Mouse (Mus musculus): ENCODE measurements around the gene Slc4a10. TPM values are rescaled to one million over a fixed set of nuclear protein-coding genes. Genes with fewer than 3 reads are reported as not detected.

The Slc4a10 gene
- polyA plus RNA-seq, 1 experiment from 2014 or later: 0.94 TPM

DNA sequence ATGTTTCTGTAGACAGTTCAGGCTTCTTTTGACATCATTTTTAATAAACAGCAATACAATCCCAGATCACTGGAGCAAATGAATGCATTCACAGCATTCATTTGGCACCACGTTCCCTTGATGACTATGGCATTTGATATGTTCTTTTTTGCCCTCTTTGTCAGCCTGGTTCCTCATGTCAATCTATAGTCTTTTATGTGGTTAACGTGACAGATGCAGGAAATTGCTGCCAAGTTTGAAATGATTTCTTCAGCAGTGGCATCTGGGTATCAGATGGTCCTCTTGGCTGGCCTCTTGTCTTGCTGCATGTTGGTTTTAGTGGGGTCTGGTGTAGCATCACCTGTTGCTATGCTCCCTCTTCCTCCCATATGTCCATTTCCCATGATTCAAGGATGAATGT is 247.6 kb downstream of the Slc4a10 start:
- WGBS: 68% methylated on average over 2 of the region's 2 CpGs
- ATAC-seq: no peak
- H3K9ac ChIP-seq (ENCODE audit: low read depth, low read length): no peak overlapping the region
- H3K4me3 ChIP-seq (ENCODE audit: low read length): no peak overlapping the region
- no peaks in the 10 kb centered on the region for H3K27me3 ChIP-seq (replicated peaks; ENCODE audit: control insufficient read depth, insufficient read depth, low read length)
- H3K27ac ChIP-seq (ENCODE audit: low read length): no peak overlapping the region
- H3K9me3 ChIP-seq (ENCODE audit: control insufficient read depth, low read length): no peaks in the 10 kb centered on the region
- H3K4me2 ChIP-seq (ENCODE audit: low read depth, low read length): no peak overlapping the region
- no peaks in the 10 kb centered on the region for H3K36me3 ChIP-seq (ENCODE audit: control insufficient read depth, insufficient read depth, low read length)
- H3K4me1 ChIP-seq (ENCODE audit: control insufficient read depth, insufficient read depth, low read length): no peaks in the 10 kb centered on the region

DNA sequence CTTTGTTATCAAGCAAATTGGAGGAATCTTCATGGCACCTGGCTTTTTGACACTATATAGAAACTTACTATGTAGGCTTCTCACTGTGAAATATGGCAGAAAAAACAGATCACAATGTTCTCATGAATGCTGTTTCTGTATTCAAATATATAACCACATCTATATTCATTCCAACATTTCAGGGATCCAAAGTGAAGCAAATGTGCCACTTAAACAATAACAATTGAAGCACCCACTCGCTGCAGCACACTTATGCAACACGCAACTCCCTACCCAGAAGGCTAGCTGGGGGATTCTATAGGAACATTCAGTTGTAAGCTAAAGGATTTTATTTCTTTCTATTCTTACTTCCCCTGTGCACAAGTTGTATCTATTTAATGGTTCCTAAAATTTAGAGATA is 255.5 kb downstream of the Slc4a10 start:
- 94% methylated on average over 2 of the region's 2 CpGs for WGBS
- no peak for ATAC-seq
- Histone ChIP-seq H3K36me3 (ENCODE audit: control insufficient read depth, insufficient read depth, low read length) (no peaks in the 10 kb centered on the region), H3K9ac (ENCODE audit: low read depth, low read length) (no peak overlapping the region), H3K4me2 (ENCODE audit: low read depth, low read length) (no peak overlapping the region), H3K4me1 (ENCODE audit: control insufficient read depth, insufficient read depth, low read length) (no peaks in the 10 kb centered on the region), H3K9me3 (ENCODE audit: control insufficient read depth, low read length) (no peaks in the 10 kb centered on the region), H3K4me3 (ENCODE audit: low read length) (no peak overlapping the region), H3K27me3 (replicated peaks; ENCODE audit: control insufficient read depth, insufficient read depth, low read length) (no peaks in the 10 kb centered on the region), H3K27ac (ENCODE audit: low read length) (no peak overlapping the region)

DNA sequence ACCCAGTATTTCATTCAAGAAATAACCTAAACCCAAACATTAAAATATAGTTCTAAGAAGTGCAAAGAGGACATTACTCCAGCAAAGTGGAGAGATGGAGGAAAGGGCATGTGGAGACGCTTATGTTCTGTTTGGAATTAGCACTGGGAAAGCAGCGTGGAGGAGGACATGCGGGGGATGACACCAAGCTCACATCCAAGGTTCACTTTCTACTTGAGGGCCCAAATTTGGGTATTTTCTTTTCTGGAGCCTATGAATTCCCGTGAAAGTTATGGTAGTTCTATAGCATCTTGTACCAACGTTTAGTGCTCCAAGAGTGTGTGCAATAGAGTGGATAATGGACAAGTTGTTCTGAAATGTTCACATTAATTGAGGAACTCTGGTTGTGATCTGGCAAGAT is 260.7 kb downstream of the Slc4a10 start:
- Histone ChIP-seq H3K9ac (ENCODE audit: low read depth, low read length) (no peak overlapping the region), H3K4me2 (ENCODE audit: low read depth, low read length) (no peak overlapping the region), H3K27me3 (replicated peaks; ENCODE audit: control insufficient read depth, insufficient read depth, low read length) (no peaks in the 10 kb centered on the region), H3K9me3 (ENCODE audit: control insufficient read depth, low read length) (no peaks in the 10 kb centered on the region), H3K27ac (ENCODE audit: low read length) (no peak overlapping the region), H3K4me1 (ENCODE audit: control insufficient read depth, insufficient read depth, low read length) (no peaks in the 10 kb centered on the region), H3K4me3 (ENCODE audit: low read length) (no peak overlapping the region), H3K36me3 (ENCODE audit: control insufficient read depth, insufficient read depth, low read length) (no peaks in the 10 kb centered on the region)
- 88% methylated on average over 5 of the region's 5 CpGs for WGBS
- no peak for ATAC-seq

DNA sequence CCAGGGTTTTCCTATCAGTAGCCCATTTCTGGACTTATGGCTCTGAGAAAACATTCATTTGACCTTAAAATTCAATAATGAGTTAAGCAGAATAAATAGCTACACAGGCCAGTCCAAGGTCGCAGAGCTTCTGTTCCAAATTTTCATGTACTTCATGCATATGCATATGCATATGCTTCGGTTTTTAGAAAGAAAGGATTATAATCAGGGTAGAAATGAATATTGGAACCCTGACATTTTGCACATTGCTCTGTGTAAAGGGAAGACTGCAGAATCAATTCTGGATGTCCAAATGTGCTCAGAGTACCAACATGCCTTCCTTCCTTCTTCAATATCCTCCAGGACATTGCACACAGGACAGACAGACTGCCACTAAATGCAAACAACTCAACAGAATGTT is 261.2 kb downstream of the Slc4a10 start:
- Histone ChIP-seq H3K27me3 (replicated peaks; ENCODE audit: control insufficient read depth, insufficient read depth, low read length) (no peaks in the 10 kb centered on the region), H3K27ac (ENCODE audit: low read length) (no peak overlapping the region), H3K4me3 (ENCODE audit: low read length) (no peak overlapping the region), H3K36me3 (ENCODE audit: control insufficient read depth, insufficient read depth, low read length) (no peaks in the 10 kb centered on the region), H3K9me3 (ENCODE audit: control insufficient read depth, low read length) (no peaks in the 10 kb centered on the region), H3K4me1 (ENCODE audit: control insufficient read depth, insufficient read depth, low read length) (no peaks in the 10 kb centered on the region), H3K9ac (ENCODE audit: low read depth, low read length) (no peak overlapping the region), H3K4me2 (ENCODE audit: low read depth, low read length) (no peak overlapping the region)
- 83% methylated on average over 2 of the region's 2 CpGs for WGBS
- ATAC-seq: no peak

DNA sequence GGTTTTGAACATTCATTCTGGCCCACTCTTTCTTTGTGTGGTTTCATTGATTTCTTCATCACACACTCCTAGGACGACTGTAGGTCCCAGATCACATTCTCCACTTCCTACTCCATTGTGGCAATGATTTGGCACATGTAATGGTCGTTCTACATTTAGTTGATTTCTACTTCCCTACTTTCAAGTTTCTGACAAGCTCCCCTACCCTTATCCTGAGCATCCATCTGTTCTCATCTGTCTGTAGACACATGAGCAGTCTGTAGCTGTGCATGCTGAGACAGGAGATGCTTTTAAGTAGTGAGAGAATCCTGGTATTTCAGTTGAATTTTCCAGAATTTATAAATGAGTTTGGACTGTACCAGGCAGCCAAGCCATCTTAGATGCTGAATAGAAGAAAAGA is 270.7 kb downstream of the Slc4a10 start:
- ATAC-seq: no peak
- Histone ChIP-seq H3K4me1 (ENCODE audit: control insufficient read depth, insufficient read depth, low read length) (no peaks in the 10 kb centered on the region), H3K27me3 (replicated peaks; ENCODE audit: control insufficient read depth, insufficient read depth, low read length) (no peaks in the 10 kb centered on the region), H3K9ac (ENCODE audit: low read depth, low read length) (no peak overlapping the region), H3K9me3 (ENCODE audit: control insufficient read depth, low read length) (no peaks in the 10 kb centered on the region), H3K4me2 (ENCODE audit: low read depth, low read length) (no peak overlapping the region), H3K27ac (ENCODE audit: low read length) (no peak overlapping the region), H3K36me3 (ENCODE audit: control insufficient read depth, insufficient read depth, low read length) (no peaks in the 10 kb centered on the region), H3K4me3 (ENCODE audit: low read length) (no peak overlapping the region)
- WGBS: 72% methylated on average over 2 of the region's 2 CpGs

DNA sequence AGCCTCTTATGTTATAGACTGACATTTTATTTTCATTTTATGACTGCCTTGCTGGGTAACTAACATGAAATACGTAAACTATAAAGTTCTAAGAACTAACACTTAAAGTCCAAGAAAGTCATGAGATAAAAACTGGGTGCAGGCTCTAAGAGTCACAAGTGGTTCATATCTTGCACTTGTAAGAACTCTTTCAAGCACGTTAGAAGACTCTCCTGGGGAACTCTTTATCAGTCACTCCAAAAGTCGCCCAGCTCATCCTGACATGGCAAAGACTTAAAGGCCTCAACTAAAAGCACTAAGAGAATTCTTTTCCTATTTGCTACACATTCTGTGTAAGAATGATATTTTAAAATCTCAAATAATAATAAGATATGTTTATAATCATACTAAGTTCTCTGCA is 273.2 kb downstream of the Slc4a10 start:
- no peak overlapping the region for H3K9ac ChIP-seq (ENCODE audit: low read depth, low read length)
- H3K4me3 ChIP-seq (ENCODE audit: low read length): no peak overlapping the region
- H3K27ac ChIP-seq (ENCODE audit: low read length): no peak overlapping the region
- H3K36me3 ChIP-seq (ENCODE audit: control insufficient read depth, insufficient read depth, low read length): no peaks in the 10 kb centered on the region
- no peak overlapping the region for H3K4me2 ChIP-seq (ENCODE audit: low read depth, low read length)
- 81% methylated on average over 3 of the region's 3 CpGs for WGBS
- no peaks in the 10 kb centered on the region for H3K9me3 ChIP-seq (ENCODE audit: control insufficient read depth, low read length)
- no peaks in the 10 kb centered on the region for H3K4me1 ChIP-seq (ENCODE audit: control insufficient read depth, insufficient read depth, low read length)
- ATAC-seq: no peak
- H3K27me3 ChIP-seq (replicated peaks; ENCODE audit: control insufficient read depth, insufficient read depth, low read length): no peaks in the 10 kb centered on the region

DNA sequence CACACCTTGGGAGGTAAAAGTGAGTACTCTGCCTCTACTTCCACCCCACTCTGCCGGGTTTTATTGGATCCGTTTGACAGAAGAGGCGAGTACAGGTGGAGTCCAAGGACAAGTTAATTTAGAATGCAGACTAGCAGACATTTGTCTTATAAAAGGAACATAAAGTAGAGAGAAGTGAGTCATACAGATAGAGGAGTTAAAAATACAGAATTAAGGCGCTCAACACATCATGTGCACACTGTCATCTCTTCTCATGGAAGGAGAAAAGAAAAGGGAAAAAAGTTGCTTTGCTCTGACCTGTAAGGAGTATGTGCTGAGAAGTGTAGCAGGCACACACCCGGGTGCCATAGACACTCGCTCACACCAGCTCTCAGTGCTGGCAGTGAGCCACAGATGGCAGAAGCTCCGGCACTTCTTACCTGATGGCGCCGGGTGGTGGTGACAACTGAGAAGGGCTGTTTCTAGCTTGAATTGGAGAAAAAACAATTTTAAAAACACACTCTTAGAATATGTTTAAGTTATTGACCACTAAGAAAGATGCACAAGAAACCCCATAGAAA is 276.9 kb downstream of the Slc4a10 start:
- no peaks in the 10 kb centered on the region for H3K9me3 ChIP-seq (ENCODE audit: control insufficient read depth, low read length)
- H3K36me3 ChIP-seq (ENCODE audit: control insufficient read depth, insufficient read depth, low read length): no peaks in the 10 kb centered on the region
- no peak overlapping the region for H3K9ac ChIP-seq (ENCODE audit: low read depth, low read length)
- no peak overlapping the region for H3K4me2 ChIP-seq (ENCODE audit: low read depth, low read length)
- no peak for ATAC-seq
- H3K27ac ChIP-seq (ENCODE audit: low read length): no peak overlapping the region
- no peaks in the 10 kb centered on the region for H3K4me1 ChIP-seq (ENCODE audit: control insufficient read depth, insufficient read depth, low read length)
- WGBS: 85% methylated on average over 9 of the region's 9 CpGs
- H3K27me3 ChIP-seq (replicated peaks; ENCODE audit: control insufficient read depth, insufficient read depth, low read length): no peaks in the 10 kb centered on the region
- H3K4me3 ChIP-seq (ENCODE audit: low read length): no peak overlapping the region

DNA sequence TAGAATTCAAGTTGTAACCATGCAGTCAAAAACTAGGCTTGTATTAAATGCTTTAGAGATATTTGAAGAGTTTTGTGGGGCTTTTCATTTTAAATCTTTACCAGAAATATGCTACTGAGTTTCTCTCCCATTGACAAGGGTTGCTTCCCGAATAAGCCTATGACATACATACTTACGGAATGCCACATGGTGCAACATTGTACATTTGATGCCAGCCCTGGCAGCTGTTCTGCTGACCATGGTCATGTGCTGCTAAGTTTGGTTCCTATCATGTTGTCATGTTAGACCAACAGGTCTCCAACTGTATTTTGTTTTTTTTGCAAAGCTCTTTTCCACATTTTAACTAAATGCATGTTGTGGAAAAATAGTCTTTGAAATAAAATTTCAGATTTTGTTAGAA is 279.1 kb downstream of the Slc4a10 start:
- 92% methylated on average over 2 of the region's 2 CpGs for WGBS
- Histone ChIP-seq H3K9me3 (ENCODE audit: control insufficient read depth, low read length) (no peaks in the 10 kb centered on the region), H3K9ac (ENCODE audit: low read depth, low read length) (no peak overlapping the region), H3K27ac (ENCODE audit: low read length) (no peak overlapping the region), H3K27me3 (replicated peaks; ENCODE audit: control insufficient read depth, insufficient read depth, low read length) (no peaks in the 10 kb centered on the region), H3K4me1 (ENCODE audit: control insufficient read depth, insufficient read depth, low read length) (no peaks in the 10 kb centered on the region), H3K4me2 (ENCODE audit: low read depth, low read length) (no peak overlapping the region), H3K4me3 (ENCODE audit: low read length) (no peak overlapping the region), H3K36me3 (ENCODE audit: control insufficient read depth, insufficient read depth, low read length) (no peaks in the 10 kb centered on the region)
- no peak for ATAC-seq

DNA sequence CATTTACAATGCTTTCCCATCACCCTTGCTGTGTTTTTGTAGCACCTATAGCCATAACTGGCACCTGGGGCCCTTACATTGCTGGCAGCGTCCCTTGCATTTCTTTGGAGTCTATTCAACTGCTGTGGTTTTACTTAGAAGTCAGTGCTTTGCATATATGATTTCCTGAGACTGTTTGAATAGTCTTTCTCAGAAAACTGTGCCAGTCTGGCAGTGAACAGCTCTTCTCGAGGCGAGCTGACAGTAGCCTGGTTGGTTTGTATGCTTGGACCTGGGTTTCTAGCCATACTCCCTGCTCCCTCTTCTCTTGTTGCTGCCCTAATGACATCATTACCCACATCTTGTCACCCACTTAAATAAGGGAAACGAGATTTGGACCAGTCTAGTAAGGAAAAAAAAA is 285.7 kb downstream of the Slc4a10 start:
- H3K27me3 ChIP-seq (replicated peaks; ENCODE audit: control insufficient read depth, insufficient read depth, low read length): no peaks in the 10 kb centered on the region
- ATAC-seq: no peak
- no peaks in the 10 kb centered on the region for H3K4me1 ChIP-seq (ENCODE audit: control insufficient read depth, insufficient read depth, low read length)
- H3K27ac ChIP-seq (ENCODE audit: low read length): no peak overlapping the region
- no peaks in the 10 kb centered on the region for H3K9me3 ChIP-seq (ENCODE audit: control insufficient read depth, low read length)
- no peaks in the 10 kb centered on the region for H3K36me3 ChIP-seq (ENCODE audit: control insufficient read depth, insufficient read depth, low read length)
- WGBS: 75% methylated on average over 4 of the region's 4 CpGs
- H3K9ac ChIP-seq (ENCODE audit: low read depth, low read length): no peak overlapping the region
- H3K4me2 ChIP-seq (ENCODE audit: low read depth, low read length): no peak overlapping the region
- no peak overlapping the region for H3K4me3 ChIP-seq (ENCODE audit: low read length)

DNA sequence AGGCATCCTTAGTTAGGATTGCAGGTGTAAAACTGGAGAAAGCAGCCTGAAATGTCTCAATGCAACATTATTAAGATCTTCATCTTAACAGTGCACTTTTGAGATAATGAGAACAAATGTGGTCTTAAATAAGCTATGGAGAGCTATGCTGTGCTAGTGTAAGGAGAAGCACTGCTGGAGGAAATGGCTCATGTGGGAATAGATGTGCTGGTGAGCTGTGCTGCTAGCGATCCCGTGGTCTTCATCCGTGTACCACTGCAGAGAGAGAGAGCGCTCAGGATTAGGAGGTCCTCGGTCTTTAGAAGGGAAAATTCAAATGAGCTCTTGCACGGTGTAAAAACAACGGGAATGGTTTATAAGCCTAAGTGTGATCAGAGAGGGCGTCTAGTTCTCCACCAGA is 286.2 kb downstream of the Slc4a10 start:
- H3K27ac ChIP-seq (ENCODE audit: low read length): no peak overlapping the region
- no peaks in the 10 kb centered on the region for H3K36me3 ChIP-seq (ENCODE audit: control insufficient read depth, insufficient read depth, low read length)
- H3K9ac ChIP-seq (ENCODE audit: low read depth, low read length): no peak overlapping the region
- no peak for ATAC-seq
- WGBS: 79% methylated on average over 8 of the region's 8 CpGs
- no peaks in the 10 kb centered on the region for H3K4me1 ChIP-seq (ENCODE audit: control insufficient read depth, insufficient read depth, low read length)
- no peaks in the 10 kb centered on the region for H3K27me3 ChIP-seq (replicated peaks; ENCODE audit: control insufficient read depth, insufficient read depth, low read length)
- no peak overlapping the region for H3K4me2 ChIP-seq (ENCODE audit: low read depth, low read length)
- no peak overlapping the region for H3K4me3 ChIP-seq (ENCODE audit: low read length)
- no peaks in the 10 kb centered on the region for H3K9me3 ChIP-seq (ENCODE audit: control insufficient read depth, low read length)
